Mouse (Mus musculus) liver, embryonic 14.5 days (tissue): ENCODE results near the gene Nck1. TPM values are rescaled to one million over a fixed set of nuclear protein-coding genes. Genes with fewer than 3 reads are reported as not detected.

ENCODE experiments used
- ATAC-seq: fragments of 200-750 bp; cut with Nextera tagmentation; 2 replicates; pipeline ENCODE4 v1.8.0; 2017; ENCODE audit warnings: moderate number of reproducible peaks, mild to moderate bottlenecking, moderate library complexity; ENCODE audit not compliant: insufficient read depth
- DNase-seq, 3 experiments: peaks; one replicate each; pipeline ENCODE4 v3.0.0-alpha.2; 2012 to 2013; ENCODE audit warnings: low read depth in 3 of 3, low spot score in 3 of 3
- H3K27ac ChIP-seq: fragments of 300-500 bp; sonication (generic); 2 replicates; pipeline ENCODE4 v1.5.1; 2014; ENCODE audit warnings: moderate library complexity, mild to moderate bottlenecking, control low read depth, inconsistent platforms
- H3K27me3 ChIP-seq: fragments of 300-500 bp; sonication (generic); 2 replicates; pipeline ENCODE4 v1.6.1; 2014; ENCODE audit warnings: mild to moderate bottlenecking, low read length, moderate library complexity; ENCODE audit not compliant: control insufficient read depth, insufficient read depth
- H3K36me3 ChIP-seq: fragments of 300-500 bp; sonication (generic); replicated peaks from 2 replicates; pipeline ENCODE4 v1.6.1; 2014; ENCODE audit warnings: low read depth; ENCODE audit not compliant: control insufficient read depth, insufficient read depth
- H3K4me1 ChIP-seq, 2 experiments: fragments of 200-500 bp in 1 of 2; fragments of 300-500 bp in 1 of 2; sonication (generic) in 1 of 2; replicated peaks; 2 replicates each; pipeline ENCODE4 v1.6.1; 2012 to 2014; ENCODE audit warnings: antibody characterized with exemption in 1 of 2, inconsistent platforms in 1 of 2, low read length in 1 of 2; ENCODE audit not compliant: control insufficient read depth in 2 of 2, insufficient read depth in 2 of 2
- H3K4me2 ChIP-seq: fragments of 300-500 bp; sonication (generic); 2 replicates; pipeline ENCODE4 v1.6.1; 2014; ENCODE audit warnings: low read depth, mild to moderate bottlenecking, control low read depth, moderate library complexity
- H3K4me3 ChIP-seq, 2 experiments: fragments of 200-500 bp in 1 of 2; fragments of 300-500 bp in 1 of 2; sonication (generic) in 1 of 2; 2 replicates each; pipeline ENCODE4 v1.5.1; 2012 to 2014; ENCODE audit warnings: low read depth in 2 of 2, low read length in 2 of 2, mild to moderate bottlenecking in 2 of 2, control low read depth in 1 of 2, inconsistent platforms in 1 of 2, moderate library complexity in 1 of 2; ENCODE audit not compliant: insufficient read depth in 1 of 2
- H3K9ac ChIP-seq: fragments of 300-500 bp; sonication (generic); replicated peaks from 2 replicates; pipeline ENCODE4 v1.6.1; 2014; ENCODE audit warnings: mild to moderate bottlenecking, control low read depth, moderate library complexity
- H3K9me3 ChIP-seq: fragments of 300-500 bp; sonication (generic); 2 replicates; pipeline ENCODE4 v1.6.1; 2016; ENCODE audit warnings: low read length, mixed read lengths; ENCODE audit not compliant: control insufficient read depth
- CTCF ChIP-seq: IDR thresholded peaks from 2 replicates; pipeline ENCODE4 v1.5.1; 2016; ENCODE audit warnings: antibody characterized with exemption, low read depth, control low read depth
- EP300 ChIP-seq: IDR thresholded peaks from 2 replicates; pipeline ENCODE4 v1.6.1; 2016; ENCODE audit warnings: antibody characterized with exemption, low read depth
- WGBS: fragments of 180-500 bp; shearing (Covaris S2); extraction: QIAGEN DNeasy Blood & Tissue Kit; methylation state at CpG from one replicate; pipeline ENCODE4 v1.1.7; 2014; ENCODE audit not compliant: insufficient replicate concordance; 5-methylcytosine and 5-hydroxymethylcytosine counted together
- polyA plus RNA-seq, 2 experiments: library from polyadenylated mRNA; depleted of rRNA in 1 of 2; stranded (reverse) in 1 of 2; unstranded in 1 of 2; fragments of >200 nt; fragmentation: Nextera tagmentation in 1 of 2; extraction: Ambion mirVana in 1 of 2; gene quantifications; 2 replicates each; pipeline versions ENCODE4 v1.2.1 to v1.2.3; 2012 to 2014

Gene Nck1
- polyA plus RNA-seq (2012; rRNA removed) = 5.4 and 12.9 TPM in 2 replicates
- 18.3 and 26.4 TPM in 2 replicates for polyA plus RNA-seq (2014; fragmentation: Nextera tagmentation; extraction: Ambion mirVana)

DNA sequence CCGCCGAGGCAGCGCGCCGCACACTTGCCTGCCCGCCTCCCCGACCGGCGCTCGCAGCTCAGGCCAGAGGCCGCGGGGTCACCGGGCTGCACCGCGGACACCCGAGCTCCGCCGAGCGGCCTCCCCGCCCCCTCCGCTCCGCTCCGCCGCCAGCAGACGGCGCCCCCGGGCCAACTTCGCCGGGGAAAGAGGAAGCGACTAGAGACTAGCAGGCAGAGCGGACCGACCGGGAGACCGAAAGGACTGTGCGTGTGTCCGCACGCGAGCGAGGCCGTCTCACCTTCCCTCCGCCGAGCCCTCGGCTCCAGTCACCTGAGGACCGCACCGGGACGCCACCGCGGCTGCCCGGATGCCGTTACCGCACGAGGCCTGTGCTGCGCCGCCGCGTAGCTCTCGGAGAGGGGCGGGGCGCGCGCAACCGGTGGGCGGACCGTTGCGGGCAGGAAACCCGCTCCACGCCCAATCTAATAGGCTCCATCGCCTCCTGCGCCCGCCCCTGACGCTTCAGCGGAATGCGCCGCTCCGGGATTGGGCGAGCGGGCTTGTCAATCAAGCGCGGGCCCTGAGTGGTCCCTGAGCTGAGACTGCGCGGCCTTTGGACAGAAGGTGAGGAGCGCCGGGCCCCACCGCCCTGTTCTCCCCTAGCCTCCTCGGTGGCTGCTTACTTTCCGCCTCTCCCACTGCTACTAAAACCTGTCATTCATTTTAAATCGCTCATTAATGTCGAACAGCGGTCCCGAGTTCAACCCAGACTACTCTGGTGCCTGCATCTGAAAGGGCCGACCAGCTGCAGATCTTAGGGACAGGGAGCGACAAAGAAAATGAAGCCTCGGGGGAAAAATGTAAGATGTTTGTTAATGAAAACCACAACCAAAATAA is at the start of gene Nck1:
Nck1 (minus strand) TSS at position 420 of the 879 bp plus-strand sequence.
- TF ChIP-seq EP300 = no peak
- peak; percentile 77 for TF ChIP-seq CTCF
- peak within 1 kb of the TSS; percentile 34 for H3K27ac ChIP-seq
- H3K4me1 ChIP-seq = peaks cover 8 to 14% of the 10 kb centered on the region in 2 experiments
- no peaks in the 10 kb centered on the region for H3K27me3 ChIP-seq
- DNase-seq (peak; percentile 95 to 96 (median 96)), ATAC-seq (peak; percentile 95)
- peak within 1 kb of the TSS; percentile 92 for H3K4me2 ChIP-seq
- under 1% methylated on average over 82 of the region's 93 CpGs for WGBS
- peaks cover 5% of the 10 kb centered on the region for H3K9me3 ChIP-seq
- peak within 1 kb of the TSS; percentile 85 for H3K9ac ChIP-seq
- H3K36me3 ChIP-seq = no peaks in the 10 kb centered on the region
- peak within 1 kb of the TSS; percentile 81 to 87 for H3K4me3 ChIP-seq

DNA sequence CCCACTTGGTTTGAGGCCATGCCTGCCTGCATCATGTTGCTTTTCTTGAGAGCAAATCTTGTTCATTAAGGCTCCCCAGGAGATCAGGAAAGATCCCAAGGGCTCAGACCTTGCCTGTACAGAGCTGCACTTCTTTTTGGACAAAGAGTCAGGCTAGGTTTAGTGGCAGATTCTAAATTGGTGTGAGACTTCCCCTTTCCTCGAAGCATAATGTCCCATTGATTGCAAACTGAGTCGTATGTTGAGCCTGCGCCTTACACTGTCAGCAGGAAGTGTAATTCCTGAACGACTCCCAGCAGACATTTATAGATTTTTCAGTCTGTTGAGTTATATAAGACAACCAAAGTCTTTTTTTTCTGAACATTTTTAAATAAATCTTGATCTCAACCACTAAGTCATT is 44.5 kb upstream of the Nck1 start:
- Histone ChIP-seq H3K27ac (no peak overlapping the region), H3K4me3 (no peak overlapping the region), H3K4me1 (no peaks in the 10 kb centered on the region), H3K4me2 (no peak overlapping the region), H3K9ac (no peak overlapping the region), H3K36me3 (no peaks in the 10 kb centered on the region), H3K27me3 (no peaks in the 10 kb centered on the region), H3K9me3 (no peaks in the 10 kb centered on the region)
- no peak for DNase-seq
- 17% methylated on average over 4 of the region's 4 CpGs for WGBS
- no peak for TF ChIP-seq EP300
- no peak for TF ChIP-seq CTCF
- ATAC-seq = no peak

- ATAC-seq (no peak), DNase-seq (no peak)
- TF ChIP-seq CTCF = no peak
- no peak for TF ChIP-seq EP300
- Histone ChIP-seq H3K9me3 (no peaks in the 10 kb centered on the region), H3K9ac (no peak overlapping the region), H3K4me1 (peaks cover 3 to 7% of the 10 kb centered on the region in 2 experiments), H3K4me2 (no peak overlapping the region), H3K27me3 (no peaks in the 10 kb centered on the region), H3K36me3 (no peaks in the 10 kb centered on the region), H3K27ac (no peak overlapping the region), H3K4me3 (no peak overlapping the region)
- WGBS = 73% methylated on average over 4 of the region's 4 CpGs
Observed at GRCm38 (mm10) chr9:100584031-100584430, 38.1 kb upstream of the Nck1 start.

DNA sequence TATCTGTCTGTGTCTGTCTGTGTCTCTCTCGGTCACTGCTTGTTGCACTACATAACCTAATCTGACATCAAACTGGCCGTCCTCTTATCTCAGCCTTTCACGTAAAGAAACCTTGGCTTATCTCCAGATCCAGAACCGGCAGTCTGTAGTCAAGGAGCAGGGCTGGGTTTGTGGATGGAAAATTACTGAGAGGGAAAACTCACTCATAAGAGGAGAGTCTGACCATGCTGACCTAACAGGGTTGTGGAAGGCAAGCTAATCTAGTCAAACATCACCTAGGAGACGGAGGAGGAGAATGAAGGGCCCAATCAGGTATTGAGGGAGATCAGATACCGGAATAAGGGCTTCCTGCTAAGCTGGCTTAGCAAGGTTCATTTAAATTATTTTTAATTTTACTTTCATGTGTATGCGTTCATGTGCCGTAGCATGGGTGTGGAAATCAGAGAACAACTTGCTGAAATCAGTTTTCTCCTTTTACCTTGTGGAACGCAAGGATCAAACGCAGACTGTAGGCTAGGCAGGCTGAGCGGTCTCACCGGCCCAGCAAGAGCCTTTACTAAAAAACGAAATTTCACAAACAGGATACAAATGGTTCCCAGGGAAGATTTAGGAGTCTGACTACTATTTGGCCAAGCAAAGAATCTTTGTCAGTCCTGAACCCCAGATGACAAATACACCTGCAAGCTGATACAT is 37.1 kb upstream of the Nck1 start:
- Histone ChIP-seq H3K9me3 (no peaks in the 10 kb centered on the region), H3K9ac (no peak overlapping the region), H3K4me1 (peaks cover 3 to 7% of the 10 kb centered on the region in 2 experiments), H3K27ac (no peak overlapping the region), H3K36me3 (no peaks in the 10 kb centered on the region), H3K27me3 (no peaks in the 10 kb centered on the region), H3K4me3 (no peak overlapping the region), H3K4me2 (no peak overlapping the region)
- ATAC-seq (no peak), DNase-seq (no peak)
- 43% methylated on average over 13 of the region's 13 CpGs for WGBS
- TF ChIP-seq CTCF = no peak
- no peak for TF ChIP-seq EP300
